Mouse (Mus musculus): Measurements from ENCODE around the gene Dram1.

The Dram1 gene

DNA sequence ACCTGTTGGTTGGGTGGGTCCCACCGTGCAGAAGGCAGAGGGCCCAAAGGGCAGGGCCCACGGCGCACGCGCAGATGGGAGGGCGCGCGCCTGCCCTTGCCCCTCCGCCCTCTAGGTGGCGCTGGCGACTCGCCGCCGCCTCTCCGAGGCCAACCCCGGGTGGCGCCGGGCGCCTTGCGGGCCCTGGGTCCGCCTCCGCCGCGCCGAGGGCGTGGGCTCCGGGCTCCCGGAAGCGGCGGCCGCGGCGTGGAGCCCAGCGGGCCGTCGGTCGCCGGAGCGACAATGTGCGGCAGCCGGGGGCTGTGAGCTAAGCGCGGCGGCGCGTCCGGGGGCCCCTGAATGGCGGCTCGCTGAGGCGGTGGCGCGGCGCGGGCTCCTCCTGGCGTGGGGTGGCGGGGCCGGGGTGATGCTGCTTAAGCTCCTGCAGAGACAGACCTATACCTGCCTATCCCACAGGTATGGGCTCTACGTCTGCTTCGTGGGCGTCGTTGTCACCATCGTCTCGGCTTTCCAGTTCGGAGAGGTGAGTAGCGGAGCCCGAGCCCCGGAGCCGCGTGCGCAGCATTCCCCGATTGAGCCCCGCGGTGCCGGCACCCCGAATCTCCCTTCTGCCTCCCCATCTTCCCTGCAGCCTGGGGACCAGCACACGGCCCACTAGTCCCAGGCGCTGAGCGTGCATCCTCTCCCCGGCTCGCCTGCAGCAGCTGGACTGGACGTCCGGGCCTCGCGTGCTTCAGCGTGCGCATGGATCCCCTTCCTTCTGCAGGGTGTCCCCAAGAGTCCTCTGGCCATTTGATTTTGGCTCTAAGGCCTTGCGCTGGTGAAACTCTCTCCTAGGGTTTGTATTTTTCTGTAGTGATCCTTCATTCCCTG is at the start of gene Dram1, which contains the start of gene Gnptab:
Gene Dram1, minus strand, starts transcription at position 68 of the 873 bp plus-strand sequence.
Gene Gnptab, plus strand, starts transcription at position 120 of the 873 bp plus-strand sequence.
- DNase-seq: peak; percentile 88

DNA sequence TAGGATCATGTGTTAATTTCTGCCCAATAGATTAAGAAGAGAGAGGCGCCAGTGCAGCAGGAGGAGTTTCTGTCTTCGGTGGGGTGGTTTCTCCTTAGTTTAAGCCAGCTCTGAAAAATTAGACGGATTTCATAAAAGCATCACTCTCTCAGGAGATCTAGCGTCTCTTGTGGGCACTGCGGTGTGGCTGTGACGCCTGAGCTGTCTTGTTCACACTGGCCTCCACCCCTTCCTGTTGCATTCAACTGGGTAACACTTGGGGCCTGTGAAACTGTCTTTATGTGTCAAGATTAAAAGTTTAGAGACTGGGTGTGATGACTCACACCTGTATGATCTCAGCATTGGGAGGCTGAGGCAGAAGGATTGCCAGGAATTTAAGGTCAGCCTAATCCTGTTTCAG is 49.1 kb upstream of the Dram1 start:
- no peak for DNase-seq

DNA sequence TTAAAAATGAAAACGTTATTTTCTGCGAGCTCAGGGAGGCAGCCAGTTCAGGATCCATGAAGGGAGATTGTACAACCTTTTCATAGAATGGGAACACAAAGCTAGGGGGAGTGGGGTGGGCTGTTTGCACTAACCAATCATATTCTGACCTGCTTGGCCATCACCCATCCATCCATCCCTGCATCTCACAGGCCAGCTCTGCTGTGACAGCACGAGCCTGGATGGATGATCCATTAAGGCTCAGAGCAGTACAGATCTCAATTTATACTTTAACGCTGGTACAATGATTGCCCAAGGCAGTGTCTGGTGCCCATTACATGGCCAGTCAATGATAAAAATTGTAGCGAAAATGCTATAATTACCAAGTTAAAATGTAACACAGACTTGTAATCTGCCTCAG is 48.0 kb upstream of the Dram1 start:
- DNase-seq: no peak

DNA sequence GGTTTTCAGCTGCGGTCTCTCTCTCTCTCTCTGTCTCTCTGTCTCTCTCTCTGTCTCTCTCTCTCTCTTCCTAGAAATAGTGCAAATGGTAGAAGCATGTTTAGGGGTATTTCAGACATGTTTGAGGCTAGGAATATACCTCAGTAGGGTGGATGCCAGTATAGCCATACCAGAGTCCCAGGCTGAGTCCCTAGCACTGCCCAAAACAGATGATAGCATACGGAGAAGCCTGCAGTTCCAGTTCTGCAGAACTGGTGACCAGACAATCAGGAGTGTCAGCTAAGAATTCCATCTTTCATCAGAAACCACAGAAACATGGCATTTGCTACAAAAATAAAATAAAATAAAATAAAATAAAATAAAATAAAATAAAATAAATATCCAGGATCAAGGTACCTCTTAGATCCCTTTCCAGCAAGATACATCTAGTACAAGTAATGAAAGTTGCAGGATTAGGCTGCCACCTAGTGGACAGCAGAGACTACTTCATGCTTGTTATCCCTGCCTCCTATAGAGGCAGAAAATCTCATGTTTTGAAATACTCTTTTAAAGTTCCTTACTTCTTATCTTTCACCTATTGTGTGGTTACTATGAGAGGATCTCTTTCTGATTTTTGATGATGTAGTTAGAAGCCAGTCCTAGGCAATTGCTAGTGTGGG is 47.4 kb upstream of the Dram1 start:
- peak; percentile 66 for DNase-seq

DNA sequence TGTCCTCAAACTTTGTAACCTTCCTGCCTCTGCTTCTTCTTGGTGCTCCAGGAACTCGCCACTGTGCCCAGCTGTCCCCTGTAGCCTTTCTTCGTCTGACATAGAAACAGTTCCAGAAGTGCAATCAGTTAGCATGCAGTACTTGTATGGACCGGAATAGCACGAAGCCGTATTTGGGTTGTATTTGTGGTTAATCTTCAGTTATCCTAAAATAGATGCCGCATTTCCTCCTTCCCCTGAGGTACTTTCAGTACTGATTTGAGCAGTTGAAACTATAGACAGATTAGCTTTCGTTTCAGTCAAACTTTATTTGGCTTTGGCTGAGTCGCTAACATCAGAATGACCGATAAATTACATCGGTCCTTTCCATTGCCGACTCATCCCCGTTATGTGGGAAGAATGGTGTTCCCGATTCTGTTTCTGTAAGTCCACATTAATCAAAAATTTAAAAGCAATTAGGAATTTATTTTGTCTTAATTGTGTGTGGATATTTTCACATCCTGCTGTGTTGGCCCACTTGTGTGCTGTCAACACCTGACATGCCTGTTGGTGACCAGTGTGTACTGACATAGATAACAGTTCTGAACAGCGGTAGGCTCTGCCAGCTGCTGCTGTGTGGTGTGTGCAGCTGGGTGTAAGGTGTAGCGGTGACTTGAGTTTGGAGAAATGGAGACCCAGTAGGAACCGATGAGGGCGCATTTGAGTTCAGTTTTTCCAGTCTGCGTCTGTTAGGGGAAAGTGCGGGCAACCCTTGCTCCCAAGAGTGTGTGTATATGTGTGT is 42.0 kb upstream of the Dram1 start:
- DNase-seq: no peak

DNA sequence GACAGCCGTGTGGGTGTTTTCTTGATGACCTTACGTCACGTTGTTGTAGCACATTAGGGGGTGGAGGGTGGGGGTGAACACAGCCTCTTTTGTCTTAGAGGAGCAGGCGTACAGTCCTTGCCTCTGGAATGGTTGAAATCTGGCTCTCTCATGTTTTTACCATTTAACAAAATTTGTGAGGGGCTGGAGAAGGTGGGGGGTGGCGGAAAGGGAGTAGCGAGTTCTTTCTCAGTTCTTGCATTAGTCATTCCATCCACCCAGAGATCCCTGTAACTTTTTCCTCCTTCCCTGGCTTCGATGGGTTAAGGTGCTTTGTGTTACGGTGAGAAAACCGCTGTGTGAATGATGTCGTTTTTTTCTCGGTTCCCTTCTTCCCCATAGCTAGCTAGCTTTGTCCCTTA is 41.3 kb upstream of the Dram1 start:
- no peak for DNase-seq

DNA sequence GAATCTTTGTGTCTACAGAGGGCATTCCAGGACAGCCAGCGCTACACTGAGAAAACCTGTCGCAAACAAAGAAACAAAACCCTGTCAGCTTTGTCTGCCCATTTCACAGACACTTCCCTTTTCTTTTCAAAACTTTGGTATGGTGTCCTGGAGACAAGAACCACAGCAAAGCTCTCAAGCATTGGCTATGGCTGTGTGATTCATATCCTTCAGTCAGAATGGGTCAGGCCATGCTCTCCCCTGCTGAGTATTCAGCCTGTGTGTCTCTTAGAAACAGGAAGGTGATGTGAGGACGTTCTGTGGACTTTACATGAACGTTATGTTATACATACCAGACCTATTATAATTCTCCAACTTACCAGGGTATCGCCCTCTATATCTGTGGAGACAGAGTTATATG is 38.8 kb upstream of the Dram1 start:
- no peak for DNase-seq

DNA sequence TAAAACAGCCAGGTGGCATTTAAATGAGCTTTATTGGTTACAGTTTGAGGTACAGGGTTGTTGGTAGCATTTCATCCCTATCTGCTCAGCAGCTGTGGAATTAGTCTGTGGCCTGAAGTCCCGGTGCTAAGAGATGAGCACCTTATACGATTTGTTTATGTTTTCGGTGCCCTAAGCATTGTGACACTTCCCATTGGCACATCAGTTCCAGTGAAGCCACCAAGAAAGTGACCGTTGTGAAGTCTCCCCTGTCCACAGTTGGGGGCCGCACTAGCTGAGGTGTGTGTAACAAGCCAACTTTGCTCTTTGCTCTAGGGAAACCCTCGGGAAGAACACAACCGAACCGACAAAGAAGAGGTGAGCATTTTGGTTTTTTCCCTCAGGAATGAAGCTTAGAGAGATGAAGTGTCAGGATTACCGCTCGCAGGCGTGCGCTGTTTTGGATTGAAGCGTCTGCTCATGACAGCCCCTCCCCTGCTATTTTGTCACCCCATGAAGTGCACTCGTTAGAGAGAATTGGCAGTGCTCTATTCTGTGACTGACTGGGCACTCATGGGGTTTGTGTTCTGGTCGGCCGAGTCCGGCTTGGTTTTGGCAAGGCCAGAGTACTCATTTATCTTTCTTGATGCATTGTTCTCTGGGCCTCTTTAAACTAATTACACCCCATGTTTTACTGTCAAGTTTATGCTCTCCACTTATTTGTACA is 33.6 kb upstream of the Dram1 start:
- DNase-seq: no peak

GRCm38 (mm10) chr10:88409751-88410150 is 30.9 kb upstream of the Dram1 start:
- no peak for DNase-seq

GRCm38 (mm10) chr10:88407875-88408631 is 29.2 kb upstream of the Dram1 start:
- no peak for DNase-seq

DNA sequence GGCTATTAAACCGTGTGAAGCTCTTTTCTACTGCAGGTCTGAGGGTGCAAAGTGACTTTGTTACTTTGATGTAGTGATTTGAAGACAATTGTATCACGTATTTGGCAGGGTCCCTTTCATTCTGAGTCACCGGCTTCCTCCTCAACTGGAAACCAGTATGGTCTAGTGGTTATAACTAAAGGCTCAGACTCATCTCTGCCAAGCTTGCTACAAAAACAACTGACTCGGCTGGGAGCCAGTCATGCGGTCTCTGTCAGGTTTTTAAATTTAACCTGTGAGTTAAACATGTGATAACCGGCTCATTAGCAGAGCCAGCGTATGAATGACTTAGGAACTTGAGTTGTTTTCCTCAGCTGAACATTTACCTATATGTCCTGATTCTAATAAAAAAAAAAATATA is 26.9 kb upstream of the Dram1 start:
- DNase-seq: no peak

DNA sequence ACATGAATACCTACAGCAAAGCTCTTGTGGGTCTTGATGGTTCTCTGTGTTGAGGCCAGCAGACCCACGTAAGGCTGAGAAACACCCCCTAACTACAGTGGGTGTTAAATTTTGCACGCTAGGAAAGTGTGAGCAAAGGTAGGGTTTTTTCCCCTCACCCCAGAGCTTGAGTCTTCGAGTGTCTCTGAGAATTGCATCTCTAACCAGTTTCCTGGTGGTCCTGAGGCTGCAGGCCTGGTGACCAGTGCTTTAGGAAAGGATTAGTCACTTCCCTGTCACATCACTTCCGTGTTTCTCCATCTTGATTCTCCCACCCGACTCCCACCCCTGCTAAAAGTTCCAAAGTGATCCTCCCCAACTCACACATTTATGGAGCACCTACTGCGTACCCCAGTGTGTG is 25.3 kb upstream of the Dram1 start:
- no peak for DNase-seq

DNA sequence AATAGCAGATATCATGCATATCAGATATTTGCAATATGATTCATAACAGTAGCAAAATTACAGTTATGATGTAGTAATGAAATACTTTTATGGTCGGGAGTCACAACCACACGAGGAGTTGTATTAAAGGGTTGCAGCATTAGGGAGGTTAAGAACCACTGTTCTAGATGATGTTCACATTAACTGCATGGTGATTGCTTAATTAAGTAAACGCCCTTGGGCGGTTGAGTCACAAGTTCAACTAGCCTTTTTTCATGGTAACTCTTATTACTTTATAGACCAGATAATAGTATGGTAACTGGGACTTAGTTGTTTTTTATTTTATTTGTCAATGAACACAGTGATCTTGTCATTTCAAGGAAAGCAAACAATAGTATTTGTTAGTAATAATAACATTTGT is 24.1 kb upstream of the Dram1 start:
- no peak for DNase-seq

DNA sequence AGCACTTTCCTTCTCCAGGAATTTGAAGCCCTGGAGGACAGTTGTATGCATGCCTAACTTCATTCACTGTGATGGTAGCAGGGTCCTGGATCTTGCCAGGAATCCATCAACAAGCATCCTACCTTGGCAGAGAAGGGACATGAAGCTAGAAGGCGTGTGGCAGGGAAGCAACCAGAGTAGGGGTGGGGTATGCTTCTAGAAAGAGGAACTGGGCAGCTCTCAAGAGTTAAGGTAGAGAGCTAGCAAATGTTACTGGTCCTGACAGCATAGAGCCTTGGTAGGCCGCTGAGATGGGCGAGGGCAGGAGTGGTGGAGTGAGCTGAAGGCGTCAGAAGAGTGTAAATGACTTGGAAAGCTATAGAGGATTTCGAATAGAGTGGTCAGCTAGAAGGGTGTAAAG is 20.4 kb upstream of the Dram1 start:
- no peak for DNase-seq

DNA sequence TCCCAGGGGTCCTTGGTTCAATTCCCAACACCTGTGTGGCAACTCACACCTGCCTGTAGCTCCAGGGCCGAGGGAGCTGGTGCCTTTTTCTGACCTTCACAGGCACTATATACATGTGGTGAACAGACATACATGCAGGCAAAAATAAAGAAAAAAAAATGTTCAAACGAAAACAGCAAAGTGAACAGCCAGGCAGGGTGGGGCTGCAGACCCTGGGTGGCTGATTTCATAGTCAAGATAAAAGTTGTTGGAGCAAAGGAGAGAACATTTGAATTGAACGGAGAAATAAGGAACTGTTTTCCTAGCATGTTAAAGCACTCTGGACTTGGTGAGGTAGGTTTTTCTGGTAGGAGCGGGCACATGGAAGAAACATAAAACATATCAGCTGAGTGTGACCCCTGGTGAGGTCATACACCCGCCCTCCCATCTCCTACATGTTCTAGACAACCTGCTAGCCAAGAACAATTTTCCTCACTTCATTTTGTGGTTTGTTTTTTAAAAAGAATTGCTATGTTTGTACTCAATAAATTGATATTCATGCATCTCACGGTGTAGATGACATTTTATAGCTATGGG is 19.9 kb upstream of the Dram1 start:
- no peak for DNase-seq

DNA sequence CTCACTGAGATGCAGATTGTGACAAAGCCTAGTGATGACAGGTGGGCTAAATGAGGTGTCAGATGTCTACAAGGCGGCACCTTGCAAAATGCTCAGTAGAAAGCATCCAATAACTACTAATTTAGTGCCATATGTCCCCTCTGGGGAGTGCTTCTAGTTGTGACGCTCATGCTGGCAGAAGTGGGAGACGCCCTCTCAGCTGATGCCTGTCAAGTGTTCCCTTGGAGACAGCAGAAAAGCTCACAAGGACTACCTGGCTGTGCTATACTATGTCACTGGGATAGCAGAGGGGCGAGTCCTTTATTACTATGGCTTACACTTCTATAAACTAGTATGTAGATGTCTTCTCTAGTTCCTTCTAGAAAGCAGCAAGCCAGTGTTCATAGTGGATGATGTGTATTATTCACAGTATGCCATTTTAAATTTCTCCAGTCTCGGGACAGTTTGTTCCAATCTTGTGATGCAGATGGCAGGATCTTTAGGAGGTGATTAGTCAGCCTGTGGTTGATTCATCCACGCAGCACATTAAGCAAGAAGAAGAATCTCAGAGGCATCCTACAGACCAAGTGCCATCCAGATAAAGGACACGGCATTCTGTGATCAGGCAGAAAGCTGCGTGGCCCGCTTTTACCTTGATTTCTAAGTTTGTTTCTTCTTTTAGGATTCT is 13.4 kb upstream of the Dram1 start:
- DNase-seq: no peak

GRCm38 (mm10) chr10:88391495-88391894 is 12.6 kb upstream of the Dram1 start:
- DNase-seq: no peak

DNA sequence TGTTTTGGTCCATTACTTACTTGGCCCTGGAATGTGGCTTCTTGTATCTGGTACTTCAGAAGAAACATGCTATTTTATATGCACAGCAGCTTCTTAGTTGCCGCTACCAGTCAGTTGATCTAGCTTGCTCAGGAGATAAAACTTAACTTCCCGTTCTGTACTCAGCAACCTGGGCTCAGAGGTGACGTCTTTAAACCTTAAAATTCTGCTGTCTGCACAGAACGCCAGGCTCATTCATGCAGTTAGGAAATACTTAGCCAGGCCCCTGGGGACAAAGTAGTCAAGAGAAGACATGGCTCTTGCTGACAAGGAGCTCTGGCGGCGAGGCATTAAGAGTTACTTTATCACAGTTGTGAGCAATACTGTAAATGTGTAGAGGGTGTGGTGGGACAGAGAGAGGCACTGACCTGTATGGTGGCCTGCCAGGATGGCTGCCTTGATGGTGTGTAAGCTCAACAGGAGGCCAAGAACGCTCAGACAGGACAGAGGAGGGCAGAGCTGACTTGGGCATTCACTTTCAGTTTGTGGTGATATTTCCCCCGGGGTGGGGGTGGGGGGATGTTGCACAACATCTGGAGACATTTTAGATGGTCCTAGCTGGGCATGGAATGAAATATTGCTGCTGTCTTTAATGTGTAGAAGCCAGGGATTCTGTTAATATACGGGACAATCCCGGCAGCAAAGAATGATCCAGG is 11.4 kb upstream of the Dram1 start:
- DNase-seq: no peak

DNA sequence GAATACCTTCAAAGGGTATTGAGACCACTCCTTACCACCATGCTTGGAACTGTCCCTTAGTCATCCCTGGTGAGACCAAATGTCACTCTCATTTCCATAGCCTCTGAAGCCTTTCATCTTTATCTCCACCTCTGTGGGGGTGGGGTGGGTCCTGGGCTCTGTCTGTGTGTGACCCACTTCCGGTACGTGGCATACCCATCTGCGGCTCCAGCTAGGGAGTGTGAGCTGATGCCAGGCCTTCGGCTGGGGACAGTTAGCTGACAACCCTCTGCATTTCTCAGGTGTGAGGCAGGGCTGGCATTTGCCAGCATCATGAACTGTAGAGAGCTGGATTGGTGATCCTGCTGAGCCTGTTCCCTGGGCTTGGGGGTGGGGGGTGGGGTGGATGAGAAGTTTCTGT is 10.7 kb upstream of the Dram1 start:
- DNase-seq: no peak

- no peak for DNase-seq
Measured at GRCm38 (mm10) chr10:88386251-88386650, 7.4 kb upstream of the Dram1 start.

DNA sequence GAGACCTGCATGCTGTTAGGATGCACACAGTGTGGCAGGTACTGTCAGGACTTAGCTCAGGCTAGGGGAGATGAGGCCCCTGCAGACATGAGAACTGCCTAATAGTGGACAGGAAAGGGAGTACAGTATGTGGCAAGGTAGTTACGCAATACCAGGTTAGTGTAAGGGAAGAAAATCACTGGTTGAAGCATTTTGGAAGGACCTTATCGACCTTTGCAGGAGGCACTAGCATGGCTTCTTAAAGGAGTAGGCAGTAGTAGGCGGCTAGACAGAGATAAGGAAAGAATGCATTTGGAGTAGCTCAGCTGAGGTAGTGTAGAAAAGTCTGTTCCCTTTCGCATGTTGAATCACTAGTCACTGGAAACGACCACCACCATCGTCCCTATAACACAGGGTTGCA is 6.9 kb upstream of the Dram1 start:
- DNase-seq: no peak
